Mouse (Mus musculus): ENCODE results near the gene Fam166b.

GRCm38 (mm10) chr4:43428946-43429345 lies at the start of gene Fam166b:
- TF ChIP-seq GATA1 (IDR thresholded peaks at IDR 0.05; ENCODE audit: borderline replicate concordance, low read length): no peak
- no peak for TF ChIP-seq FLI1 (IDR thresholded peaks at IDR 0.05; ENCODE audit: low read length)

Measured in megakaryocyte, embryonic 14.5 days (primary cell).